Mouse (Mus musculus) hindbrain, embryonic 14.5 days (tissue): ENCODE data around the gene Daxx. TPM values are rescaled to one million over a fixed set of nuclear protein-coding genes. Genes with fewer than 3 reads are reported as not detected.
A peak's percentile ranks its signal among the peaks of the same experiment; 100 is the strongest.
"Not testable (repeated sequence)": the region's sequence is repeated elsewhere in the genome, so short reads cannot be mapped to it uniquely, and the experiment has no call there.

Experiments
- ATAC-seq: fragments of 200-750 bp; cut with Nextera tagmentation; 2 replicates; pipeline ENCODE4 v1.8.0; 2017; ENCODE audit warnings: moderate number of reproducible peaks, mild to moderate bottlenecking, moderate TSS enrichment, moderate library complexity; ENCODE audit not compliant: low FRiP score
- DNase-seq: peaks from one replicate; pipeline ENCODE4 v3.0.0-alpha.2; 2015; ENCODE audit warnings: low spot score
- H3K27ac ChIP-seq: fragments of 300-500 bp; sonication (generic); 2 replicates; pipeline ENCODE4 v1.5.1; 2014; ENCODE audit warnings: mild to moderate bottlenecking, moderate library complexity
- H3K27me3 ChIP-seq: fragments of 300-500 bp; sonication (generic); 2 replicates; pipeline ENCODE4 v1.6.1; 2014; ENCODE audit warnings: mild to moderate bottlenecking, low read length, mixed read lengths; ENCODE audit not compliant: control insufficient read depth, insufficient read depth
- H3K36me3 ChIP-seq: fragments of 300-500 bp; sonication (generic); replicated peaks from 2 replicates; pipeline ENCODE4 v1.6.1; 2014; ENCODE audit not compliant: control insufficient read depth, insufficient read depth
- H3K4me1 ChIP-seq: fragments of 300-500 bp; sonication (generic); replicated peaks from 2 replicates; pipeline ENCODE4 v1.6.1; 2014; ENCODE audit warnings: antibody characterized with exemption, low read length, mixed read lengths; ENCODE audit not compliant: control insufficient read depth, insufficient read depth
- H3K4me2 ChIP-seq: fragments of 300-500 bp; sonication (generic); replicated peaks from 2 replicates; pipeline ENCODE4 v1.6.1; 2014; ENCODE audit warnings: mild to moderate bottlenecking, moderate library complexity
- H3K4me3 ChIP-seq: fragments of 300-500 bp; sonication (generic); replicated peaks from 2 replicates; pipeline ENCODE4 v1.5.1; 2014; ENCODE audit warnings: mild to moderate bottlenecking, low read length
- H3K9ac ChIP-seq: fragments of 300-500 bp; sonication (generic); 2 replicates; pipeline ENCODE4 v1.6.1; 2014
- H3K9me3 ChIP-seq: fragments of 300-500 bp; sonication (generic); 2 replicates; pipeline ENCODE4 v1.6.1; 2016; ENCODE audit warnings: low read length; ENCODE audit not compliant: control insufficient read depth
- WGBS: fragments of 180-500 bp; shearing (Covaris S2); extraction: QIAGEN DNeasy Blood & Tissue Kit; methylation state at CpG from one replicate; pipeline ENCODE4 v1.1.7; 2014; 5-methylcytosine and 5-hydroxymethylcytosine counted together
- polyA plus RNA-seq: library from polyadenylated mRNA; unstranded; fragments of >200 nt; fragmentation: Nextera tagmentation; extraction: Ambion mirVana; gene quantifications from 2 replicates; pipeline ENCODE4 v1.2.1, GENCODE M21; 2014

Gene Daxx
- polyA plus RNA-seq, 1 experiment from 2014 or later = 39.2 TPM

GRCm38 (mm10) chr17:33948090-33948904 is 39.1 kb downstream of the Daxx start:
- Histone ChIP-seq H3K4me3 (no peak overlapping the region), H3K27me3 (no peaks in the 10 kb centered on the region), H3K36me3 (peaks cover 81% of the 10 kb centered on the region), H3K9ac (no peak overlapping the region), H3K9me3 (no peaks in the 10 kb centered on the region), H3K27ac (no peak overlapping the region), H3K4me1 (peaks cover 23% of the 10 kb centered on the region), H3K4me2 (no peak overlapping the region)
- DNase-seq (no peak), ATAC-seq (no peak)
- 89% methylated on average over 22 of the region's 22 CpGs for WGBS

DNA sequence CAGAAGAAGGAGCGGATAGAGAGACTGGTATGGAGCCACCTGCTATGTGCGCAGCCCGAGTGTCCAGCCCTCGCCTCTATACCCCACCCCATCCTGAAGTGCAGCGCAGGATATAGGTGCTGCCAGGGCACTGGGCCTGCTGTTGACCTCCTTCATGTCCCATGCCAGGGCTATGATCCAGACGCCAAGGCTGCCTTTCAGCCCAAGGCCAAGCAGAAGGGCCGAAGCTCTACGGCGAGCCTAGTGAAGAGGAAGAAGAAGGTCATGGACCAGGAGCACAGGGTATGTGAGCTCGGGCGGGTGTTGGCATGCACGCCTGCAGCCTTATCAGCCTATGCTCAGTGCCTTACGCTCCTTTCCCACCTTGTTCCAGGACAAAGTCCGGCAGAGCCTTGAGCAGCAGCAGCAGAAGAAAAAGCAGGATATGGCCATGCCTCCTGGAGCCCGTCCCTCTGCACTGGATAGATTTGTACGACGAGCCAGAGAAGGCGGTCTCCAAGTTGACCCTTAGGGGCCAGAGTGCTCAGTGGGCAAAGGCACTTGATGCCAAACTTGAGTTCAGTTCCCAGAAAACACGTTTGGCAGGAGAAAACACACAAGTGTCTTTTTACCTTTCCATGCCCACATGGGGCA is 39.8 kb downstream of the Daxx start:
- Histone ChIP-seq H3K27ac (no peak overlapping the region), H3K9ac (no peak overlapping the region), H3K4me3 (no peak overlapping the region), H3K4me1 (peaks cover 25% of the 10 kb centered on the region), H3K4me2 (peak overlapping the region; percentile 85; the same call in 1 of the 2 replicates), H3K9me3 (no peaks in the 10 kb centered on the region), H3K36me3 (peaks cover 81% of the 10 kb centered on the region), H3K27me3 (no peaks in the 10 kb centered on the region)
- 89% methylated on average over 19 of the region's 19 CpGs for WGBS
- ATAC-seq (no peak), DNase-seq (no peak)

- Histone ChIP-seq H3K4me2 (peak overlapping the region; percentile 85), H3K4me1 (peaks cover 33% of the 10 kb centered on the region), H3K9me3 (no peaks in the 10 kb centered on the region), H3K27me3 (no peaks in the 10 kb centered on the region), H3K4me3 (peak overlapping the region; percentile 46), H3K27ac (peak overlapping the region; percentile 88; the same call in 1 of the 2 replicates), H3K36me3 (peaks cover 72% of the 10 kb centered on the region), H3K9ac (peak overlapping the region; percentile 73)
- 76% methylated on average over 10 of the region's 10 CpGs for WGBS
- ATAC-seq = no peak
- DNase-seq = no peak
These were observed 41.0 kb downstream of the Daxx start for GRCm38 (mm10) chr17:33950131-33950625.

GRCm38 (mm10) chr17:33951021-33951946 is 42.1 kb downstream of the Daxx start, which contains the start of gene B3galt4:
Gene B3galt4 (minus strand): TSS chr17:33951488.
- Histone ChIP-seq H3K4me1 (peaks cover 34% of the 10 kb centered on the region), H3K9ac (peak within 1 kb of the TSS; percentile 73), H3K27me3 (no peaks in the 10 kb centered on the region), H3K4me2 (peak within 1 kb of the TSS; percentile 85), H3K27ac (peak within 1 kb of the TSS; percentile 88), H3K36me3 (peaks cover 61% of the 10 kb centered on the region), H3K4me3 (peak within 1 kb of the TSS; percentile 46), H3K9me3 (no peaks in the 10 kb centered on the region)
- DNase-seq = peak; percentile 84
- ATAC-seq = peak; percentile 80
- WGBS = 2% methylated on average over 44 of the region's 45 CpGs

- not testable (repeated sequence) for ATAC-seq, H3K27me3 ChIP-seq, H3K9me3 ChIP-seq, DNase-seq, H3K27ac ChIP-seq
- peak overlapping the region; percentile 85 for H3K4me2 ChIP-seq
- peaks cover 39% of the 10 kb centered on the region for H3K4me1 ChIP-seq
- WGBS = 73% methylated on average over 12 of the region's 13 CpGs
- H3K9ac ChIP-seq = peak overlapping the region; percentile 73; the same call in 1 of the 2 replicates
- peaks cover 55% of the 10 kb centered on the region for H3K36me3 ChIP-seq
- H3K4me3 ChIP-seq = peak overlapping the region; percentile 46; the same call in 1 of the 2 replicates
These were observed 42.8 kb downstream of the Daxx start for GRCm38 (mm10) chr17:33952015-33952414.

DNA sequence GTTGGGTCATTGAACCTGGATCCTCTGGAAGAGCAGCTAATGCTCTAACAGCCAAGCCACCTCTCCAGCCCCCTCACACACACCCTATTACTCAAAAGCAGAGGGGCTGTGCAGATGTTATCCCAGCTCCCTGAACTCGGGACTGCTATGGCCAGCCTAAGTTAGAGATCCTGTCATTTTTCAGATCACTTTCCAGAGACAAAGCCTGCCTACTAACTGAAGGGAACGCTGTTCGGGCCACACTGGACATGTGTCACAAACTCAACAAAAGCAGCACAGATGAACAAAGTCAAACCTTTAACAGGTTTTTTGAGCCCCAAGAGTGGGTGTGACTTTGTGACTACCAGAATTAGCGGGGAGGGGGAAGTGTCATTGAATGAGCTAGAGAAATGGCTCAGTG is 43.7 kb downstream of the Daxx start:
- peaks cover 39% of the 10 kb centered on the region for H3K4me1 ChIP-seq
- H3K4me2 ChIP-seq = 0 out of 2 replicates have a peak overlapping the region, but pooled peaks have one; percentile 5

GRCm38 (mm10) chr17:33953310-33953709 is 44.1 kb downstream of the Daxx start:
- DNase-seq (no peak), ATAC-seq (no peak)
- no peaks in the 10 kb centered on the region for H3K9me3 ChIP-seq
- peaks cover 39% of the 10 kb centered on the region for H3K4me1 ChIP-seq
- H3K36me3 ChIP-seq = peaks cover 46% of the 10 kb centered on the region
- no peak overlapping the region for H3K27ac ChIP-seq
- no peaks in the 10 kb centered on the region for H3K27me3 ChIP-seq
- 0 out of 2 replicates have a peak overlapping the region, but pooled peaks have one; percentile 90 for H3K9ac ChIP-seq
- WGBS = 80% methylated on average over 3 of the region's 3 CpGs
- H3K4me2 ChIP-seq = peak overlapping the region; percentile 5; the same call in 1 of the 2 replicates
- no peak overlapping the region for H3K4me3 ChIP-seq

More for the DNA sequence above, 43.7 kb downstream of the Daxx start:
- WGBS = 78% methylated on average over 4 of the region's 4 CpGs
- ATAC-seq = no peak
- 0 out of 2 replicates have a peak overlapping the region, but pooled peaks have one; percentile 2 for H3K9ac ChIP-seq
- no peak overlapping the region for H3K27ac ChIP-seq
- H3K4me3 ChIP-seq = no peak overlapping the region
- peaks cover 50% of the 10 kb centered on the region for H3K36me3 ChIP-seq
- no peaks in the 10 kb centered on the region for H3K27me3 ChIP-seq
- no peaks in the 10 kb centered on the region for H3K9me3 ChIP-seq
- DNase-seq = no peak

- H3K27me3 ChIP-seq = no peaks in the 10 kb centered on the region
- H3K4me2 ChIP-seq = peak overlapping the region; percentile 72
- DNase-seq (no peak), ATAC-seq (no peak)
- peak overlapping the region; percentile 83 for H3K4me3 ChIP-seq
- peak overlapping the region; percentile 90 for H3K9ac ChIP-seq
- WGBS = 39% methylated on average over 5 of the region's 5 CpGs
- H3K36me3 ChIP-seq = peaks cover 47% of the 10 kb centered on the region
- H3K27ac ChIP-seq = no peak overlapping the region
- no peaks in the 10 kb centered on the region for H3K9me3 ChIP-seq
- peaks cover 39% of the 10 kb centered on the region for H3K4me1 ChIP-seq
These were observed 44.8 kb downstream of the Daxx start for GRCm38 (mm10) chr17:33953961-33954565.
